Mouse (Mus musculus) hindbrain, embryonic 11.5 days (tissue): ENCODE measurements around the gene Cdh13. TPM values are rescaled to one million over a fixed set of nuclear protein-coding genes. Genes with fewer than 3 reads are reported as not detected.

Source experiments
- ATAC-seq: fragments of 200-750 bp; cut with Nextera tagmentation; 2 replicates; pipeline ENCODE4 v1.8.0; 2017; ENCODE audit warnings: mild to moderate bottlenecking, moderate TSS enrichment, moderate library complexity; ENCODE audit not compliant: low FRiP score
- DNase-seq: peaks from one replicate; pipeline ENCODE4 v3.0.0-alpha.2; 2015; ENCODE audit warnings: low spot score
- H3K27ac ChIP-seq: fragments of 300-500 bp; sonication (generic); 2 replicates; pipeline ENCODE4 v1.5.1; 2014; ENCODE audit warnings: mild to moderate bottlenecking, low read depth, low read length
- H3K27me3 ChIP-seq: fragments of 300-500 bp; sonication (generic); 2 replicates; pipeline ENCODE4 v1.6.1; 2014; ENCODE audit warnings: mild to moderate bottlenecking, low read length, moderate library complexity, mixed read lengths; ENCODE audit not compliant: control insufficient read depth, insufficient read depth
- H3K36me3 ChIP-seq: fragments of 300-500 bp; sonication (generic); 2 replicates; pipeline ENCODE4 v1.6.1; 2014; ENCODE audit warnings: mild to moderate bottlenecking, low read length, moderate library complexity, mixed read lengths; ENCODE audit not compliant: control insufficient read depth, insufficient read depth
- H3K4me1 ChIP-seq: fragments of 300-500 bp; sonication (generic); replicated peaks from 2 replicates; pipeline ENCODE4 v1.6.1; 2014; ENCODE audit warnings: low read length, mixed read lengths; ENCODE audit not compliant: control insufficient read depth, insufficient read depth
- H3K4me2 ChIP-seq: fragments of 300-500 bp; sonication (generic); replicated peaks from 2 replicates; pipeline ENCODE4 v1.6.1; 2014; ENCODE audit warnings: mild to moderate bottlenecking, low read depth, low read length
- H3K4me3 ChIP-seq: fragments of 300-500 bp; sonication (generic); 2 replicates; pipeline ENCODE4 v1.5.1; 2014; ENCODE audit warnings: low read depth, low read length
- H3K9ac ChIP-seq: fragments of 300-500 bp; sonication (generic); 2 replicates; pipeline ENCODE4 v1.6.1; 2014; ENCODE audit warnings: low read depth, low read length
- H3K9me3 ChIP-seq: fragments of 300-500 bp; sonication (generic); 2 replicates; pipeline ENCODE4 v1.6.1; 2016; ENCODE audit warnings: low read length; ENCODE audit not compliant: control insufficient read depth
- WGBS: fragments of 180-500 bp; shearing (Covaris S2); extraction: QIAGEN DNeasy Blood & Tissue Kit; methylation state at CpG from one replicate; pipeline ENCODE4 v1.1.7; 2014; 5-methylcytosine and 5-hydroxymethylcytosine counted together
- polyA plus RNA-seq: library from polyadenylated mRNA; unstranded; fragments of >200 nt; fragmentation: Nextera tagmentation; extraction: Ambion mirVana; gene quantifications from 2 replicates; pipeline ENCODE4 v1.2.1, GENCODE M21; 2014

The Cdh13 gene
- polyA plus RNA-seq, 1 experiment from 2014 or later = 14.6 TPM

DNA sequence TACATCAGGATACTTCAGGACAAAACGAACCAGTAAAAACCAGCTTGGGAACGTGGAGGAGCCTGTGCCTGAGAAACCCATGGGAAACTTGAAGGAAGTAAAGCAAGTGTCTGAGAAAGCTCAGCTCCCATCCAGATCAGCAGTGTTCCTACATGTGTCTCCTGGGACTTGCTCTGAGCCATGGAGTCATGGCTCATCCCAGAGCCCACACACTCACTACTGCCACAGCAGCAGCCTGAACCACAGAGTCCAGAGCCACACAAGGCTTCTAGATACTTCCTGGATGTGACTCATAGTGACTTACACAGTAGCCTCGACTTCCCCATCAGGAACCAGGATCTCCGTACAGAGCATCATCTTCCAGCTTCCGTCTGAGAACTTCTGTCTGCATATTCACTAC lies 153.2 kb downstream of the Cdh13 start:
- Histone ChIP-seq H3K27me3 (no peaks in the 10 kb centered on the region), H3K9ac (no peak overlapping the region), H3K36me3 (no peaks in the 10 kb centered on the region), H3K9me3 (no peaks in the 10 kb centered on the region), H3K4me2 (no peak overlapping the region), H3K27ac (no peak overlapping the region), H3K4me1 (no peaks in the 10 kb centered on the region), H3K4me3 (no peak overlapping the region)
- WGBS = 88% methylated on average over 5 of the region's 5 CpGs
- no peak for ATAC-seq
- DNase-seq = no peak

DNA sequence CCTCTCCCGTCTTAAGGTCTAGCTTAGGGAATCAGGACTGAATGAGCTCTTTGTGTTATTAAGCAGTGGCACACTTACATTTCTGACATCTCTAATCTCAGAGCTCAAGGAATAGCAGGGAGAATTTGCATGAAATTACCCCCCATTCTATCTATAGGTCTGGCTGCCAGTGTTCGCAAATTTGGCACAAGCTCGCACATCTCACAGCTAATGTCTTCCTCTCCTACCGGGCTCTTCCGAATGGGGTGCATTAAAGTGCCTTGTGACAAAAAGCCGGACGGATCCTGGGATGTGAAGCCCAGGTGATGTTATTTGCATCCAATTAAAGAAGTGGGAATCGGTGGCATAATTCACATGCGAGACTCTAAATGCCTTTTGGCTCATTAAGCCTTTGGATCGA lies 153.6 kb downstream of the Cdh13 start:
- Histone ChIP-seq H3K27me3 (no peaks in the 10 kb centered on the region), H3K36me3 (no peaks in the 10 kb centered on the region), H3K4me3 (no peak overlapping the region), H3K27ac (no peak overlapping the region), H3K9me3 (no peaks in the 10 kb centered on the region), H3K4me1 (no peaks in the 10 kb centered on the region), H3K4me2 (no peak overlapping the region), H3K9ac (no peak overlapping the region)
- 84% methylated on average over 10 of the region's 10 CpGs for WGBS
- DNase-seq (no peak), ATAC-seq (no peak)

DNA sequence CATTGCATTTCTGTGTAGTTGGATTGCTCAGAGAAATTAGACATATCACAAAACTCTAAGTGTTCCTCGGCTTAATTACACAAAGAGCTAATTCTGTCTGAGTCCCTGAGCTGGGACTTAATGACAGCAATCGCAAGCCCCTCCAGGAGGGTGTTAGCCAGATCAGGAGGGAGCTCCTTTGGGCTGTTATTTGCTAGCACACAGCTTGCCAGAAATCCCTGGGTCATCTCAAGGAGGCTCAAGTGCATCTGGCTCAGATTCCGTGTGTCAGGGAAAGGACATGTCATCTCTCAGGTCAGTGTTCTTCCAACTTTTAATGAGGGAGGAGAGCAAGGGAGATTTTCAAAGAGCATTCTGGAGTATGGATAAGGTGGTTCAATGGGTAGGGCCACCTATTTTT lies 154.3 kb downstream of the Cdh13 start:
- no peak overlapping the region for H3K27ac ChIP-seq
- H3K4me2 ChIP-seq = no peak overlapping the region
- H3K36me3 ChIP-seq = no peaks in the 10 kb centered on the region
- no peaks in the 10 kb centered on the region for H3K4me1 ChIP-seq
- no peak for DNase-seq
- ATAC-seq = no peak
- H3K4me3 ChIP-seq = no peak overlapping the region
- H3K9ac ChIP-seq = no peak overlapping the region
- H3K27me3 ChIP-seq = no peaks in the 10 kb centered on the region
- 76% methylated on average over 3 of the region's 3 CpGs for WGBS
- no peaks in the 10 kb centered on the region for H3K9me3 ChIP-seq

DNA sequence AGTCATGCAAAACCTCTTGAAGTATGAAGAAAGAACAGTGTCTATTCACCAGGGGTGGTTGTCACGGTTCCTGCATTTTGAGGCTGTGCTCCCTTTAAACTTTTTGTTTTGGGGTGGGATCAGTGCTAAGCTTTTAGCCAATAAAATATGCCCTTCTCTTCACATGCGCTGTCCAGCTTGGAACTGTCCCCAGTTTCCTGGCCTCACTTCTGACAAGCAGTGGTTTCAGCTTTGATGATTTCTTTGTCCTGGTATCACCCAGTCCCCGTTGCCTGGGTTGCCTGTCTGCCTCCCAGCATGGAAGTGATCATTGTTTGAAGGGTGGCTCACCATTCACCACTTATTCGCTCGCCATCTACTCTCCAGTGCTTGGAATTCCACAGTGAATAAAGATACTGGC lies 156.3 kb downstream of the Cdh13 start:
- no peak overlapping the region for H3K27ac ChIP-seq
- H3K4me2 ChIP-seq = no peak overlapping the region
- no peaks in the 10 kb centered on the region for H3K36me3 ChIP-seq
- ATAC-seq (peak; percentile 43), DNase-seq (peak; percentile 19)
- no peak overlapping the region for H3K9ac ChIP-seq
- no peaks in the 10 kb centered on the region for H3K4me1 ChIP-seq
- no peaks in the 10 kb centered on the region for H3K27me3 ChIP-seq
- WGBS = 47% methylated on average over 5 of the region's 5 CpGs
- no peaks in the 10 kb centered on the region for H3K9me3 ChIP-seq
- H3K4me3 ChIP-seq = no peak overlapping the region

DNA sequence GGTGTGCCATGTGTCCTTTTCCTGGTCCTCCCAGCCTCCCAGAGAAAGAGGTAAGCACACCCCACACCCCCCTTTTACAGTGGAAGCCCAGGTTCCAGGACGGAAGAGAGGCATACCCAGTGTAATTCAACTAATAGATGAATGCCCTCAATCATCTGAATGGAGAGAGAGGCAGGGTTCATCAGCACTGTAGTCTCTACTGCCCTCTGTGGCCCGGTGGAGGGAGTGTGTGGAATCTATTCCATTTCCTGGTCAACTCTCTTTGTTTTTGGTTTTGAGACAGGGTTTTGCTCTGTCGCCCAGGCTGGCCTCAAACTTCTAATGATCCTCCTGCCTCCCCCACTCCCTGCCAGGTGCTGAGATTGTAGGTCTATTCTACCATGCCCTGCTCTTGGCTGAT lies 159.8 kb downstream of the Cdh13 start:
- Histone ChIP-seq H3K36me3 (no peaks in the 10 kb centered on the region), H3K27me3 (no peaks in the 10 kb centered on the region), H3K9me3 (no peaks in the 10 kb centered on the region), H3K27ac (no peak overlapping the region), H3K4me1 (no peaks in the 10 kb centered on the region), H3K4me2 (no peak overlapping the region), H3K9ac (no peak overlapping the region), H3K4me3 (no peak overlapping the region)
- WGBS = 56% methylated on average over 3 of the region's 3 CpGs
- DNase-seq = no peak
- ATAC-seq = no peak

DNA sequence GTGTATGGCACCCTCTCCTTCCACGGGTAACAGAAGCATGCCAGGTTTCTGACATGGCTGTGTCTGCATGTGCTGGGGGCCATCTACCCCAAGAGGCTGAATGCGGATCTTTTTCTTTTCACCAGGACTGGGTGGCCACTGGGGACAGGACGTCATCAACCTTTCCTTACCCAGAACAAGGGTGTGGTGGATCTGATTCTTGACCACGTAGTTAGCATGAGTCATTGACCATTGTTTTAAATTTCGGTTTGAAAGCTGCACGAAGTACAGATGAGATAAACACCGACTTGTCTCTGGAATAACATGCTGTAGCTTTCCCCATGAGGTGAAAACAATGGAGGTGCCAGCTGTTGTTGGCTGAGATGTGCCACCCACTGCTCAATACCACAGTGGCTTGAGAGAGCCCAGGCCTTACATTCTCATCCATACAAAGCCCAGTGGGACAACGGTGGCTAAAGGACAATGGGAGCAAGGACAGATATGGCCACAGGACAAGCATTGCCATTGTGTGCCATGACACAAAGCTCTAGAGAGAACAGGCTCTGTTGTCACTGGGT lies 161.2 kb downstream of the Cdh13 start:
- no peaks in the 10 kb centered on the region for H3K36me3 ChIP-seq
- no peaks in the 10 kb centered on the region for H3K27me3 ChIP-seq
- 85% methylated on average over 8 of the region's 8 CpGs for WGBS

DNA sequence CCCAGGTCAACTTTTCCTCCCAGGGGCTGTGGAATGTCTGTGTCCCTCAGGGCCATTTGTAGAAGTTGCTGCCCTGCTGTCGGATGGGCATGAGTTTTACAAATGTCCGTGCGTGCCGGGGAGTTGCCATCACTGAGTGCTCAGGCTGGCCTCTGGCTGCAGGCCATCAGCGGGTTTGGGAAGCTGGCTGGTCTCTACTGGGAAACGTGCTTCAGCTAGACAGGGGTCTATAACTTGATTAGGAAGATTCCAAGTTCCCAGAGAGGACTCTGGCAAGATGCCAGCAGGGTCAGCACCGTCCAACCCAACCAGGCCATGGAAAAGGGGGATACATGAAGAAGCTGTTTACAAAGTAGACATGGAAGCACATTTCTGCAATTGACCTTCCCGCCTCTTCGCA lies 163.0 kb downstream of the Cdh13 start:
- Histone ChIP-seq H3K9ac (no peak overlapping the region), H3K27ac (no peak overlapping the region)
- WGBS = 94% methylated on average over 9 of the region's 9 CpGs

More for the DNA sequence above, 161.2 kb downstream of the Cdh13 start:
- H3K4me1 ChIP-seq = no peaks in the 10 kb centered on the region
- no peak for DNase-seq
- H3K9ac ChIP-seq = no peak overlapping the region
- no peak overlapping the region for H3K27ac ChIP-seq
- no peak overlapping the region for H3K4me2 ChIP-seq
- no peak overlapping the region for H3K4me3 ChIP-seq
- H3K9me3 ChIP-seq = no peaks in the 10 kb centered on the region
- ATAC-seq = no peak

DNA sequence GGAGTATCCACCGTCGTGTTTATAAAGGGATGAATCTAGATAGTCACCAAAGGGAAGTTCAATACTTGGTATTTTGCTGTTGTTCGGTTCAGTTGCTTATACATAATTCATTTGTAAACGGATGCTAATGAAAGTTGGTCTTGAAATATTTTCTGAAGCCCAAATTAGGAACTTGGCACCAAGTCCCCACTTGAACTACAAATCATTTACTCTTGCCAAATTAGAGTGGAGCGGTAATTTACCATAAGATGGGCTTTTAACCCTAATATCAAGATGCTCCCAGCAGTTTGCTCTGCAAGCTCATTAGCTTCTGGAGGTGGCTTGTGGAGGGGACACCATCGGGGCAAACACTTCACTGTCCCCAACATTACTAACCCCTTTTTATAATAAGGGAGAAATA lies 164.5 kb downstream of the Cdh13 start:
- DNase-seq (no peak), ATAC-seq (no peak)
- Histone ChIP-seq H3K9me3 (no peaks in the 10 kb centered on the region), H3K4me1 (no peaks in the 10 kb centered on the region), H3K27me3 (no peaks in the 10 kb centered on the region), H3K9ac (no peak overlapping the region), H3K36me3 (no peaks in the 10 kb centered on the region), H3K27ac (no peak overlapping the region), H3K4me3 (no peak overlapping the region), H3K4me2 (no peak overlapping the region)
- 96% methylated on average over 6 of the region's 6 CpGs for WGBS

More for the DNA sequence above, 163.0 kb downstream of the Cdh13 start:
- Histone ChIP-seq H3K4me2 (no peak overlapping the region), H3K36me3 (no peaks in the 10 kb centered on the region), H3K4me3 (no peak overlapping the region), H3K4me1 (no peaks in the 10 kb centered on the region), H3K27me3 (no peaks in the 10 kb centered on the region), H3K9me3 (no peaks in the 10 kb centered on the region)
- no peak for DNase-seq
- ATAC-seq = no peak

DNA sequence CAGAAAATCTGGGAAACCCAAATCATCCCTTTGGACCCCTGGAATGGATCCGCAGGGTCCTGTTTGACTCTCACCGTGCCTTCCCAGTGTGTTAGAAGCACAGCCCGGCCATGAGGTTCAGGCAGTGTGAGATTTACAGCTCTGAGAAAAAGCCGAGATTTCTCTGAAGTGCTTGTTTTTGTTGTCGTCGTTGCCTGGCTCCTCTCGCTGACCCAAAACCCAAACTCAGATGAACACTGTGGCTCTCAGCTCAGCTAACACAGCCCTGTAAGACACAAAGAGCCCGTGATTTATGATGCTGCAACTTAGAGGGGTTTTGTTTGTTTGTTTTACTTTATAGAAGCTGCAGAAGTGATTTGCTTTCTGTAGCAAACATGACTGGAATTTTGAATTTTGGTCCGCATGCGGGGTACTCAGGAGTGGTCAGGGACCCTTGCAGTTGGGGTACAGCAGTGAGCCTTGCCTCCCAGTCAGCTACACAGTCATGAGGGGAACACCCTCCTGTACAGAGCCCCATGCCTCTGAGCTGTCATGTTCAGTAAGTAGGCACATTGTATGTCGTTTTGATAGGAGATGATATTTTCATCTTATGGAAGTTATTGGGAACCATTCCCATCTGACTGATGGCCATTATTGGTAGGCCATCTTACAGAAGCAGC lies 169.0 kb downstream of the Cdh13 start:
- H3K9ac ChIP-seq = no peak overlapping the region
- no peaks in the 10 kb centered on the region for H3K4me1 ChIP-seq
- no peaks in the 10 kb centered on the region for H3K36me3 ChIP-seq
- no peaks in the 10 kb centered on the region for H3K9me3 ChIP-seq
- DNase-seq (no peak), ATAC-seq (no peak)
- 76% methylated on average over 11 of the region's 11 CpGs for WGBS
- no peaks in the 10 kb centered on the region for H3K27me3 ChIP-seq
- no peak overlapping the region for H3K4me3 ChIP-seq
- no peak overlapping the region for H3K27ac ChIP-seq
- no peak overlapping the region for H3K4me2 ChIP-seq
